Mouse (Mus musculus) kidney, embryonic 15.5 days (tissue): ENCODE measurements around the gene Alkbh6. TPM values are rescaled to one million over a fixed set of nuclear protein-coding genes. Genes with fewer than 3 reads are reported as not detected.

Source experiments
- ATAC-seq: fragments of 200-750 bp; cut with Nextera tagmentation; replicated peaks from 2 replicates; pipeline ENCODE4 v1.8.0; 2017; ENCODE audit warnings: moderate TSS enrichment; ENCODE audit not compliant: low FRiP score
- H3K27ac ChIP-seq: fragments of 300-500 bp; sonication (generic); 2 replicates; pipeline ENCODE4 v1.5.1; 2015; ENCODE audit warnings: mild to moderate bottlenecking, inconsistent platforms
- H3K27me3 ChIP-seq: fragments of 300-500 bp; sonication (generic); 2 replicates; pipeline ENCODE4 v1.6.1; 2015; ENCODE audit warnings: inconsistent platforms
- H3K36me3 ChIP-seq: fragments of 300-500 bp; sonication (generic); 2 replicates; pipeline ENCODE4 v1.6.1; 2015; ENCODE audit warnings: inconsistent platforms
- H3K4me1 ChIP-seq: fragments of 300-500 bp; sonication (generic); 2 replicates; pipeline ENCODE4 v1.6.1; 2015; ENCODE audit warnings: inconsistent platforms
- H3K4me2 ChIP-seq: fragments of 300-500 bp; sonication (generic); 2 replicates; pipeline ENCODE4 v1.6.1; 2015; ENCODE audit warnings: moderate library complexity, mild to moderate bottlenecking, inconsistent platforms
- H3K4me3 ChIP-seq: fragments of 300-500 bp; sonication (generic); replicated peaks from 2 replicates; pipeline ENCODE4 v1.5.1; 2015; ENCODE audit warnings: mild to moderate bottlenecking, inconsistent platforms
- H3K9ac ChIP-seq: fragments of 300-500 bp; sonication (generic); 2 replicates; pipeline ENCODE4 v1.6.1; 2015; ENCODE audit warnings: mild to moderate bottlenecking, inconsistent platforms
- H3K9me3 ChIP-seq: fragments of 300-500 bp; sonication (generic); replicated peaks from 2 replicates; pipeline ENCODE4 v1.6.1; 2016; ENCODE audit warnings: inconsistent platforms
- WGBS: fragments of 180-500 bp; shearing (Covaris S2); methylation state at CpG from one replicate; pipeline ENCODE4 v1.1.7; 2015; ENCODE audit warnings: mixed read lengths; 5-methylcytosine and 5-hydroxymethylcytosine counted together
- polyA plus RNA-seq: library from polyadenylated mRNA; unstranded; fragments of >200 nt; fragmentation: Nextera tagmentation; extraction: Ambion mirVana; gene quantifications from 2 replicates; pipeline ENCODE4 v1.2.1, GENCODE M21; 2015

Gene Alkbh6
- polyA plus RNA-seq, 1 experiment from 2014 or later = 95.7 TPM

- no peaks in the 10 kb centered on the region; the same call in 1 of the 2 replicates for H3K36me3 ChIP-seq
- H3K27me3 ChIP-seq = no peaks in the 10 kb centered on the region
- H3K9ac ChIP-seq = no peak overlapping the region
- WGBS = 76% methylated on average over 4 of the region's 4 CpGs
- peak overlapping the region; percentile 85; the same call in 1 of the 2 replicates for H3K4me2 ChIP-seq
- no peak for ATAC-seq
- H3K4me3 ChIP-seq = peak overlapping the region; percentile 69; the same call in 1 of the 2 replicates
- H3K27ac ChIP-seq = no peak overlapping the region
- peaks cover 19% of the 10 kb centered on the region for H3K4me1 ChIP-seq
- no peaks in the 10 kb centered on the region for H3K9me3 ChIP-seq
Measured at GRCm38 (mm10) chr7:30281522-30281921, 27.0 kb upstream of the Alkbh6 start.

- no peak for ATAC-seq
- peaks cover 19% of the 10 kb centered on the region for H3K4me1 ChIP-seq
- no peak overlapping the region for H3K4me2 ChIP-seq
- no peak overlapping the region for H3K4me3 ChIP-seq
- H3K27ac ChIP-seq = no peak overlapping the region
- H3K9ac ChIP-seq = no peak overlapping the region
- WGBS = 80% methylated on average over 7 of the region's 7 CpGs
- H3K36me3 ChIP-seq = no peaks in the 10 kb centered on the region; the same call in 1 of the 2 replicates
- no peaks in the 10 kb centered on the region for H3K27me3 ChIP-seq
- no peaks in the 10 kb centered on the region for H3K9me3 ChIP-seq
Measured at GRCm38 (mm10) chr7:30282740-30283139, 25.8 kb upstream of the Alkbh6 start.

- Histone ChIP-seq H3K27ac (no peak overlapping the region), H3K27me3 (no peaks in the 10 kb centered on the region), H3K36me3 (no peaks in the 10 kb centered on the region), H3K4me3 (no peak overlapping the region), H3K4me1 (peaks cover 12% of the 10 kb centered on the region), H3K9ac (no peak overlapping the region), H3K4me2 (no peak overlapping the region), H3K9me3 (no peaks in the 10 kb centered on the region)
- ATAC-seq = no peak
- WGBS = 67% methylated on average over 8 of the region's 8 CpGs
Measured at GRCm38 (mm10) chr7:30286701-30287410, 21.7 kb upstream of the Alkbh6 start.

- H3K4me2 ChIP-seq = no peak overlapping the region
- H3K27ac ChIP-seq = no peak overlapping the region
- no peaks in the 10 kb centered on the region for H3K36me3 ChIP-seq
- H3K4me1 ChIP-seq = peaks cover 22% of the 10 kb centered on the region
- H3K4me3 ChIP-seq = no peak overlapping the region
- H3K27me3 ChIP-seq = no peaks in the 10 kb centered on the region
- 63% methylated on average over 6 of the region's 6 CpGs for WGBS
- H3K9me3 ChIP-seq = no peaks in the 10 kb centered on the region
- ATAC-seq = no peak
- no peak overlapping the region for H3K9ac ChIP-seq
Measured at GRCm38 (mm10) chr7:30288046-30288445, 20.5 kb upstream of the Alkbh6 start.

- H3K4me3 ChIP-seq = no peak overlapping the region
- WGBS = 68% methylated on average over 7 of the region's 7 CpGs
- H3K36me3 ChIP-seq = peaks cover 5% of the 10 kb centered on the region; the same call in 1 of the 2 replicates
- H3K9me3 ChIP-seq = no peaks in the 10 kb centered on the region
- no peaks in the 10 kb centered on the region for H3K27me3 ChIP-seq
- peaks cover 22% of the 10 kb centered on the region for H3K4me1 ChIP-seq
- H3K27ac ChIP-seq = no peak overlapping the region
- no peak for ATAC-seq
- no peak overlapping the region for H3K9ac ChIP-seq
- H3K4me2 ChIP-seq = no peak overlapping the region
Measured at GRCm38 (mm10) chr7:30289071-30289713, 19.3 kb upstream of the Alkbh6 start.

GRCm38 (mm10) chr7:30289714-30290399 lies 18.7 kb upstream of the Alkbh6 start:
- peaks cover 22% of the 10 kb centered on the region for H3K4me1 ChIP-seq
- no peak overlapping the region for H3K9ac ChIP-seq
- peaks cover 11% of the 10 kb centered on the region for H3K36me3 ChIP-seq
- ATAC-seq = 0 out of 2 replicates have a peak, but pooled peaks have one; percentile 20
- no peak overlapping the region for H3K4me3 ChIP-seq
- no peaks in the 10 kb centered on the region for H3K9me3 ChIP-seq
- no peak overlapping the region for H3K4me2 ChIP-seq
- no peak overlapping the region for H3K27ac ChIP-seq
- WGBS = 57% methylated on average over 10 of the region's 10 CpGs
- H3K27me3 ChIP-seq = no peaks in the 10 kb centered on the region

GRCm38 (mm10) chr7:30291215-30292131 lies 17.0 kb upstream of the Alkbh6 start, which contains the start of gene Clip3:
Clip3 (plus strand) TSS chr7:30291728.
- H3K4me3 ChIP-seq = peak within 1 kb of the TSS; percentile 79
- H3K27ac ChIP-seq = peak within 1 kb of the TSS; percentile 71
- H3K36me3 ChIP-seq = peaks cover 23% of the 10 kb centered on the region
- H3K9ac ChIP-seq = peak within 1 kb of the TSS; percentile 84
- H3K4me2 ChIP-seq = peak within 1 kb of the TSS; percentile 79
- WGBS = 8% methylated on average over 35 of the region's 35 CpGs
- H3K9me3 ChIP-seq = no peaks in the 10 kb centered on the region
- ATAC-seq = peak; percentile 85
- H3K27me3 ChIP-seq = no peaks in the 10 kb centered on the region
- peaks cover 22% of the 10 kb centered on the region for H3K4me1 ChIP-seq

- peaks cover 45% of the 10 kb centered on the region for H3K36me3 ChIP-seq
- ATAC-seq = no peak
- H3K9me3 ChIP-seq = no peaks in the 10 kb centered on the region
- peaks cover 22% of the 10 kb centered on the region for H3K4me1 ChIP-seq
- H3K4me2 ChIP-seq = no peak overlapping the region
- H3K27ac ChIP-seq = no peak overlapping the region
- H3K9ac ChIP-seq = no peak overlapping the region
- no peaks in the 10 kb centered on the region for H3K27me3 ChIP-seq
- H3K4me3 ChIP-seq = no peak overlapping the region
- 83% methylated on average over 13 of the region's 13 CpGs for WGBS
Measured at GRCm38 (mm10) chr7:30293795-30294194, 14.7 kb upstream of the Alkbh6 start.

- no peak for ATAC-seq
- peaks cover 22% of the 10 kb centered on the region for H3K4me1 ChIP-seq
- H3K4me3 ChIP-seq = no peak overlapping the region
- no peak overlapping the region for H3K27ac ChIP-seq
- no peaks in the 10 kb centered on the region for H3K9me3 ChIP-seq
- WGBS = 79% methylated on average over 5 of the region's 5 CpGs
- H3K9ac ChIP-seq = no peak overlapping the region
- no peaks in the 10 kb centered on the region for H3K27me3 ChIP-seq
- no peak overlapping the region for H3K4me2 ChIP-seq
- peaks cover 50% of the 10 kb centered on the region for H3K36me3 ChIP-seq
Measured at GRCm38 (mm10) chr7:30294296-30294695, 14.2 kb upstream of the Alkbh6 start.

GRCm38 (mm10) chr7:30295103-30295502 lies 13.4 kb upstream of the Alkbh6 start:
- Histone ChIP-seq H3K4me1 (peaks cover 22% of the 10 kb centered on the region), H3K36me3 (peaks cover 58% of the 10 kb centered on the region), H3K27ac (no peak overlapping the region), H3K4me2 (no peak overlapping the region), H3K27me3 (no peaks in the 10 kb centered on the region), H3K4me3 (no peak overlapping the region), H3K9ac (no peak overlapping the region), H3K9me3 (no peaks in the 10 kb centered on the region)
- ATAC-seq = no peak
- WGBS = 53% methylated on average over 10 of the region's 10 CpGs

GRCm38 (mm10) chr7:30296816-30297215 lies 11.7 kb upstream of the Alkbh6 start:
- Histone ChIP-seq H3K9ac (no peak overlapping the region), H3K27ac (no peak overlapping the region), H3K9me3 (no peaks in the 10 kb centered on the region), H3K36me3 (peaks cover 71% of the 10 kb centered on the region), H3K4me1 (peaks cover 11% of the 10 kb centered on the region), H3K27me3 (no peaks in the 10 kb centered on the region), H3K4me2 (no peak overlapping the region), H3K4me3 (no peak overlapping the region)
- WGBS = 94% methylated on average over 15 of the region's 15 CpGs
- ATAC-seq = no peak
